Mouse (Mus musculus) embryo, embryonic 11.5 days (tissue): ENCODE data around the gene Gm44973.

ENCODE experiments used
- DNase-seq: peaks from one replicate; pipeline ENCODE4 v3.0.0-alpha.2; 2012; ENCODE audit warnings: low read depth, low spot score

The Gm44973 gene

GRCm38 (mm10) chr7:5080815-5081214 lies 65.5 kb downstream of the Gm44973 start:
- no peak for DNase-seq

- DNase-seq: no peak
Measured at GRCm38 (mm10) chr7:5081241-5081640, 65.9 kb downstream of the Gm44973 start.

GRCm38 (mm10) chr7:5081939-5082338 lies 66.6 kb downstream of the Gm44973 start:
- no peak for DNase-seq
